Mouse (Mus musculus): ENCODE data around the gene Rhox1. TPM values are rescaled to one million over a fixed set of nuclear protein-coding genes. Genes with fewer than 3 reads are reported as not detected.

Gene Rhox1
- polyA plus RNA-seq (2014; fragmentation: Illumina TruSeq; extraction: RNeasy Lipid Tissue Mini Kit (QIAGEN cat#74804); ENCODE audit: low read depth, low replicate concordance): not detected

DNA sequence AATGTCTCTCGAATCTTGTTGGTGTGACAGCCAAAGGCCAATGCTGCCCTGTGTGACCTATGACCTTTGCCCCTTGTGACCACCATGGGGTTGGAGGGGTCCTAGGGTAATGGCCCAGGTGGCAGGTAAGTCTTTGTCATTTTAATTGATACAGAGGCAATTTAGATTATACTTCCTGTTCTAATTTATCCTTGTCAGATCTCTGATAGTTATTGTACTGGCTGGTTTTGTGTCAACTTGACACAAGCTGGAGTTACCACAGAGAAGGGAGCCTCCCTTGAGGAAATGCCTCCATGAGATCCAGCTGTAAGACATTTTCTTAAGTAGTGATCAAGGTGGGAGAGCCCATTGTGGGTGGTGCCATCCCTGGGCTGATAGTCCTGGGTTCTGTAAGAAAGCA, at the start of gene Rhox1:
Gene Rhox1, minus strand, starts transcription at position 101 of the 400 bp plus-strand sequence.

GRCm38 (mm10) chrX:37265038-37265437, 43.0 kb upstream of the Rhox1 start, which contains the start of gene Rhox4a:
Gene Rhox4a, plus strand, starts transcription at chrX:37265338.

GRCm38 (mm10) chrX:37249619-37250018, 27.6 kb upstream of the Rhox1 start, which contains the start of gene Rhox3a:
Gene Rhox3a, plus strand, starts transcription at chrX:37249919.

GRCm38 (mm10) chrX:37244676-37245075, 22.6 kb upstream of the Rhox1 start, which contains the start of gene Rhox2a:
Gene Rhox2a, plus strand, starts transcription at chrX:37244976.

GRCm38 (mm10) chrX:37210941-37211340, 11.1 kb downstream of the Rhox1 start, which contains the start of gene Gm9:
Gene Gm9, minus strand, starts transcription at chrX:37211041.

DNA sequence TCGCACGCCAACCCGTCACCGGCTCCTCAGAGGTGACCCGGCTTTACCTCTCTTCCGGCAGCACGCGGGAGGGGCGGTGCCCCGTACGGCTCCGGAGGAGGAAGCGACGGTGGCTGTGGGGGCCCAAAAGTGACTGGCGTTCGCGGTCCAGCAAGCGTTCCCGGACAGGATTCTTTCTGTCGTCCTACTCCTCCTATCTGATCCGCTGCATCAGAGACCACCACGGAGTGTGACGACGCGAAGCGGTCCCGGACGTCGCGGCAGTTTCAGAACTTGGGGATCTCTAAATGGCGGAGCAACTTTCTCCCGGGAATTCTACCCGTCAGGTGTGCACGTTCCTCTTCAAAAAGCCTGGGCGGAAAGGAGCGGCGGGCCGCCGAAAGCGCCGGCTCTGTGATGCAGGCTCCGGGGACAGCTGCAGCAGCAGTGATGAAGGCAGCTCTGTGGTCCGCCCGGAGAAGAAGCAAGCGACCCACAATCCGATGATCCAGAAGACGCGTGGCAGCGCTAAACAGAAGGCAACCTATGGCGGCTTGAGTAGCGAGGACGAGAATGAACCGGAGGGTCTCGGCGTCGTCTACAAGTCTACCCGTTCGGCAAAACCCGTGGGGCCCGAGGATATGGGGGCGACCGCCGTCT, 30.8 kb downstream of the Rhox1 start, which contains the start of the genes Ndufa1 and Rnf113a1:
Gene Ndufa1, minus strand, starts transcription at position 59 of the 639 bp plus-strand sequence.
Gene Rnf113a1, plus strand, starts transcription at position 141 of the 639 bp plus-strand sequence.

GRCm38 (mm10) chrX:37168742-37169141, 53.3 kb downstream of the Rhox1 start, which contains the start of gene Akap14:
Gene Akap14, minus strand, starts transcription at chrX:37168842.

Other genes starting within 250 kb of the Rhox1 start
- gene Sept6, start 230.5 kb downstream of the Rhox1 start, polyA plus RNA-seq (2014; fragmentation: Illumina TruSeq; extraction: RNeasy Lipid Tissue Mini Kit (QIAGEN cat#74804); ENCODE audit: low read depth, low replicate concordance): 1.5 TPM
- not detected for gene Sowahd, start 173.4 kb downstream of the Rhox1 start, polyA plus RNA-seq (2014; fragmentation: Illumina TruSeq; extraction: RNeasy Lipid Tissue Mini Kit (QIAGEN cat#74804); ENCODE audit: low read depth, low replicate concordance)
- gene Rpl39, start 136.9 kb downstream of the Rhox1 start, polyA plus RNA-seq (2014; fragmentation: Illumina TruSeq; extraction: RNeasy Lipid Tissue Mini Kit (QIAGEN cat#74804); ENCODE audit: low read depth, low replicate concordance): 337 TPM
- 32.3 TPM for gene Upf3b, start 111.9 kb downstream of the Rhox1 start, polyA plus RNA-seq (2014; fragmentation: Illumina TruSeq; extraction: RNeasy Lipid Tissue Mini Kit (QIAGEN cat#74804); ENCODE audit: low read depth, low replicate concordance)
- gene Nkap, start 95.5 kb downstream of the Rhox1 start, polyA plus RNA-seq (2014; fragmentation: Illumina TruSeq; extraction: RNeasy Lipid Tissue Mini Kit (QIAGEN cat#74804); ENCODE audit: low read depth, low replicate concordance): 16.3 TPM
- not detected for gene Akap14, start 53.4 kb downstream of the Rhox1 start, polyA plus RNA-seq (2014; fragmentation: Illumina TruSeq; extraction: RNeasy Lipid Tissue Mini Kit (QIAGEN cat#74804); ENCODE audit: low read depth, low replicate concordance)
- gene Ndufa1, start 31.1 kb downstream of the Rhox1 start, polyA plus RNA-seq (2014; fragmentation: Illumina TruSeq; extraction: RNeasy Lipid Tissue Mini Kit (QIAGEN cat#74804); ENCODE audit: low read depth, low replicate concordance): 196 TPM
- gene Rnf113a1, start 31.0 kb downstream of the Rhox1 start, polyA plus RNA-seq (2014; fragmentation: Illumina TruSeq; extraction: RNeasy Lipid Tissue Mini Kit (QIAGEN cat#74804); ENCODE audit: low read depth, low replicate concordance): 0.32 TPM
- not detected for gene Gm9, start 11.2 kb downstream of the Rhox1 start, polyA plus RNA-seq (2014; fragmentation: Illumina TruSeq; extraction: RNeasy Lipid Tissue Mini Kit (QIAGEN cat#74804); ENCODE audit: low read depth, low replicate concordance)
- not detected for gene Rhox2a, start 22.7 kb upstream of the Rhox1 start, polyA plus RNA-seq (2014; fragmentation: Illumina TruSeq; extraction: RNeasy Lipid Tissue Mini Kit (QIAGEN cat#74804); ENCODE audit: low read depth, low replicate concordance)
- not detected for gene Rhox3a, start 27.7 kb upstream of the Rhox1 start, polyA plus RNA-seq (2014; fragmentation: Illumina TruSeq; extraction: RNeasy Lipid Tissue Mini Kit (QIAGEN cat#74804); ENCODE audit: low read depth, low replicate concordance)
- not detected for gene Rhox4a, start 43.1 kb upstream of the Rhox1 start, polyA plus RNA-seq (2014; fragmentation: Illumina TruSeq; extraction: RNeasy Lipid Tissue Mini Kit (QIAGEN cat#74804); ENCODE audit: low read depth, low replicate concordance)
- gene Rhox3a2, start 157.8 kb upstream of the Rhox1 start, polyA plus RNA-seq (2014; fragmentation: Illumina TruSeq; extraction: RNeasy Lipid Tissue Mini Kit (QIAGEN cat#74804); ENCODE audit: low read depth, low replicate concordance): not detected
- gene Rhox4a2, start 168.6 kb upstream of the Rhox1 start, polyA plus RNA-seq (2014; fragmentation: Illumina TruSeq; extraction: RNeasy Lipid Tissue Mini Kit (QIAGEN cat#74804); ENCODE audit: low read depth, low replicate concordance): not detected
- not detected for gene Rhox2b, start 189.8 kb upstream of the Rhox1 start, polyA plus RNA-seq (2014; fragmentation: Illumina TruSeq; extraction: RNeasy Lipid Tissue Mini Kit (QIAGEN cat#74804); ENCODE audit: low read depth, low replicate concordance)
- not detected for gene Rhox4b, start 210.2 kb upstream of the Rhox1 start, polyA plus RNA-seq (2014; fragmentation: Illumina TruSeq; extraction: RNeasy Lipid Tissue Mini Kit (QIAGEN cat#74804); ENCODE audit: low read depth, low replicate concordance)
- not detected for gene Rhox2c, start 231.4 kb upstream of the Rhox1 start, polyA plus RNA-seq (2014; fragmentation: Illumina TruSeq; extraction: RNeasy Lipid Tissue Mini Kit (QIAGEN cat#74804); ENCODE audit: low read depth, low replicate concordance)
- gene Rhox3c, start 236.3 kb upstream of the Rhox1 start, polyA plus RNA-seq (2014; fragmentation: Illumina TruSeq; extraction: RNeasy Lipid Tissue Mini Kit (QIAGEN cat#74804); ENCODE audit: low read depth, low replicate concordance): not detected